Mouse (Mus musculus): ENCODE measurements around the gene Stub1. TPM values are rescaled to one million over a fixed set of nuclear protein-coding genes. Genes with fewer than 3 reads are reported as not detected.
A peak's percentile ranks its signal among the peaks of the same experiment; 100 is the strongest.

Gene Stub1
- polyA plus RNA-seq (2016; fragmentation: Nextera tagmentation; extraction: Ambion mirVana) = 343 and 404 TPM in 2 replicates

GRCm38 (mm10) chr17:25833291-25833663 is at the start of gene Stub1:
Gene Stub1 (minus strand): TSS chr17:25833404.
- Histone ChIP-seq H3K4me3 (peak within 1 kb of the TSS; percentile 86), H3K9me3 (no peaks in the 10 kb centered on the region), H3K4me1 (peaks cover 84% of the 10 kb centered on the region), H3K36me3 (peaks cover 48% of the 10 kb centered on the region), H3K27me3 (ENCODE audit: insufficient read depth, poor library complexity, severe bottlenecking) (no peaks in the 10 kb centered on the region), H3K27ac (peak within 1 kb of the TSS; percentile 98)
- under 1% methylated on average over 24 of the region's 24 CpGs for WGBS
- DNase-seq (ENCODE audit: low spot score) = peak; percentile 98

DNA sequence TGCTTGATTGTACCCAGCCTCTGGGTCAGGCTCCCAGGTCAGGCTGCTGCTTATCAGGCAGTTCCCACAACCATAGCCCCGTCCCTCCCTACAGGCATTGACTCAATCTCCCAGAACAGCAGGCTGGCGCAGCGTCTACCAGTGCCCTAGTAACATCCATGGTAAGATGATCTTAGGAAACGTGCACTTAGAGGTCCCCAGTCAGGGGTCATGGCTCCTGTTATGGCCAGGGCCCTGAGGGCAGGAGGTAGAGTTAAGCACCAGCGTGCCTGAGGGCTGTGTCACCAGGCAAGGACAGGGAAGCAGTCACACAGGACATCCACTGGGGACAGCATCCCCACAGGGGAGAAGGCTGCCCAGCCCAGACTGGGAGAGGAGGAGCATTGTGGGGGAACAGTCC is 49.1 kb upstream of the Stub1 start:
- no peak for DNase-seq (ENCODE audit: low spot score)
- Histone ChIP-seq H3K27me3 (ENCODE audit: insufficient read depth, poor library complexity, severe bottlenecking) (no peaks in the 10 kb centered on the region), H3K9me3 (no peaks in the 10 kb centered on the region), H3K4me3 (no peak overlapping the region), H3K27ac (peak overlapping the region; percentile 66; the same call in 1 of the 2 replicates), H3K36me3 (peaks cover 56% of the 10 kb centered on the region), H3K4me1 (peaks cover 58% of the 10 kb centered on the region)
- WGBS = 25% methylated on average over 5 of the region's 5 CpGs

GRCm38 (mm10) chr17:25881691-25882090 is 48.5 kb upstream of the Stub1 start:
- no peak for DNase-seq (ENCODE audit: low spot score)
- H3K36me3 ChIP-seq = peaks cover 56% of the 10 kb centered on the region
- no peak overlapping the region for H3K4me3 ChIP-seq

DNA sequence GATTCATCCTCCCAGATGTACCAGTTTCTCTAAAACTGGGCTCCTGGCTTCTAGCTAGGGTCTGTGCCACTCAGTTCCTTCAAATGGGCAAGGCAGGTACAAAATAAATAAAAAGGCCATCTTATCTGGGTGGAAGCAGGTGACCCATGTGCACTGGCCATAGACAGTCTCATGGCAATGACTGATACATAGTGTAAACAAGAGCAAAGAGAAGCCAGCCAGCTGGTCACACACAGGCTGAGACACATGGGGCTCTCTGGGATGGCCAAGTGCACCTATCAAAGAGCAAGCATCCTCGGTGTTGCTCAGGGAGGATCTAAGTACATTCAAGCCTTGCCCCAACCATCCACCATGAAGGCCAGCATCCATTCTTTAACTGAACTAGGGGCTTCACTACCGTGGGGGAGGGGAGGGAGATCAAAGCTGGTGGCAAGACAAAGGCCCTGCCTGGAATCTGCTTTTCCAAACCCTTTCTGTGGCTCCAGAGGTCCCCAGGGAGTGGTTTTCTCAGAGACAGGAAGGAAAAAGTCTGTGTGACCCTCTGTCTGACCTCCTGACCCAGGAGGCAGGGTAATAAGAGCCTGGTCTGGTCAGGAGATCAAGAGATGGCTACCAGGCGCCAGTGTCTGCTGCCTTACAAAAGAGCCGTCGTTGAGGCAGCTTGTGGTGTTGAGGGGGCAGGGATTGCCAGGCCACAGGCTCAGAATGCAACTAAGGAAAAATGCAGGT is 47.9 kb upstream of the Stub1 start:
- Histone ChIP-seq H3K27ac (peak overlapping the region; percentile 66), H3K27me3 (ENCODE audit: insufficient read depth, poor library complexity, severe bottlenecking) (no peaks in the 10 kb centered on the region), H3K9me3 (no peaks in the 10 kb centered on the region), H3K4me3 (no peak overlapping the region), H3K36me3 (peaks cover 56% of the 10 kb centered on the region), H3K4me1 (peaks cover 69% of the 10 kb centered on the region)
- no peak for DNase-seq (ENCODE audit: low spot score)
- 13% methylated on average over 5 of the region's 5 CpGs for WGBS

More at GRCm38 (mm10) chr17:25881691-25882090, 48.5 kb upstream of the Stub1 start:
- Histone ChIP-seq H3K27me3 (ENCODE audit: insufficient read depth, poor library complexity, severe bottlenecking) (no peaks in the 10 kb centered on the region), H3K27ac (peak overlapping the region; percentile 66), H3K4me1 (peaks cover 62% of the 10 kb centered on the region), H3K9me3 (no peaks in the 10 kb centered on the region)
- WGBS = 40% methylated on average over 4 of the region's 4 CpGs

GRCm38 (mm10) chr17:25880196-25880910 is 47.1 kb upstream of the Stub1 start, which contains the start of gene Wfikkn1:
Gene Wfikkn1 (minus strand): TSS chr17:25880858.
- 42% methylated on average over 5 of the region's 5 CpGs for whole genome bisulfite sequencing
- DNase-seq (ENCODE audit: low spot score) = no peak
- peaks cover 71% of the 10 kb centered on the region for H3K4me1 ChIP-seq
- H3K4me3 ChIP-seq = no peak within 1 kb of the TSS
- peak within 1 kb of the TSS; percentile 66 for H3K27ac ChIP-seq
- H3K9me3 ChIP-seq = no peaks in the 10 kb centered on the region
- H3K27me3 ChIP-seq (ENCODE audit: insufficient read depth, poor library complexity, severe bottlenecking) = no peaks in the 10 kb centered on the region
- H3K36me3 ChIP-seq = peaks cover 54% of the 10 kb centered on the region

DNA sequence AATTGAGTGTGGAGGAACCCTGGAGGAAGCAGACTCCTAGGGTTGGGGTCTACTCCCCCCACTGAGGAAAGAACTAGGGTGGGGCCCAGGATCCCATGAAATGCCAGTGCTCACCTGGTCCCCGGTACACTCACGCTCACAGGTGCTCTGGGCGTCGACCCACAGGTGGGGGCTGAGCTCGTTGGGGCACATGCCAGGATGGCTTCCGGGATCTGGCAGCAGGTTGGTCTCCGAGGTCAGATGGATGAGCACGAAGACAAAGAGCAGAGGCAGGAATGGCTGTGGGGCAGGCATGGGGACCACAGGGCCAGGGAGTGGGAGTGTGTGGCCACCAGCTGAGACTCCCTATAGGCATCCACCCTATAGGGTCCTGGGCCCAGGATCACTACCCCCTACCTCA is 46.5 kb upstream of the Stub1 start:
- H3K27me3 ChIP-seq (ENCODE audit: insufficient read depth, poor library complexity, severe bottlenecking) = no peaks in the 10 kb centered on the region
- 81% methylated on average over 8 of the region's 8 CpGs for WGBS
- no peak for DNase-seq (ENCODE audit: low spot score)
- peaks cover 71% of the 10 kb centered on the region for H3K4me1 ChIP-seq
- H3K27ac ChIP-seq = peak overlapping the region; percentile 66; the same call in 1 of the 2 replicates
- H3K9me3 ChIP-seq = no peaks in the 10 kb centered on the region
- no peak overlapping the region for H3K4me3 ChIP-seq
- peaks cover 48% of the 10 kb centered on the region for H3K36me3 ChIP-seq

DNA sequence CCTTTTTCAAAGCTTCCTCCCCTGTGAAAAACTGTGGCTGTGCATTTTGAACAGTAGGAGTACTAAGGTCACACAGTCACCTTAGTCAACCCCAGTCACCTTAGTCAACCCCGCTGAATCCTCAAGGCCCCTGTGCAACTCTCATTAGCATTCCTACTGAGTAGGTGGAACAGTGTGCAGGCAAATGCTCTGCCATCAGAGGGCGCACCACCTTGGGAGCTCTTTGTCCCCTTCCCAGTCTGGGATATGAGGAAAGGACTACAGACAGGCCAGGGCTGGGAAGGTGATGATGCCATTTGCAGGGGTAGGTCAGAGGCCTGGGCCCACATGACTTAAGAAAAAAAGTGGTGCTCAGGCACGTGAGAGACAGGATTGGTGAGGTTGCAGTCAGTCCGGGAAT is 46.1 kb upstream of the Stub1 start:
- H3K9me3 ChIP-seq = no peaks in the 10 kb centered on the region
- peaks cover 43% of the 10 kb centered on the region for H3K36me3 ChIP-seq
- no peak overlapping the region for H3K4me3 ChIP-seq
- no peaks in the 10 kb centered on the region for H3K27me3 ChIP-seq (ENCODE audit: insufficient read depth, poor library complexity, severe bottlenecking)
- peaks cover 74% of the 10 kb centered on the region for H3K4me1 ChIP-seq
- no peak overlapping the region for H3K27ac ChIP-seq
- 66% methylated on average over 4 of the region's 4 CpGs for WGBS
- no peak for DNase-seq (ENCODE audit: low spot score)

DNA sequence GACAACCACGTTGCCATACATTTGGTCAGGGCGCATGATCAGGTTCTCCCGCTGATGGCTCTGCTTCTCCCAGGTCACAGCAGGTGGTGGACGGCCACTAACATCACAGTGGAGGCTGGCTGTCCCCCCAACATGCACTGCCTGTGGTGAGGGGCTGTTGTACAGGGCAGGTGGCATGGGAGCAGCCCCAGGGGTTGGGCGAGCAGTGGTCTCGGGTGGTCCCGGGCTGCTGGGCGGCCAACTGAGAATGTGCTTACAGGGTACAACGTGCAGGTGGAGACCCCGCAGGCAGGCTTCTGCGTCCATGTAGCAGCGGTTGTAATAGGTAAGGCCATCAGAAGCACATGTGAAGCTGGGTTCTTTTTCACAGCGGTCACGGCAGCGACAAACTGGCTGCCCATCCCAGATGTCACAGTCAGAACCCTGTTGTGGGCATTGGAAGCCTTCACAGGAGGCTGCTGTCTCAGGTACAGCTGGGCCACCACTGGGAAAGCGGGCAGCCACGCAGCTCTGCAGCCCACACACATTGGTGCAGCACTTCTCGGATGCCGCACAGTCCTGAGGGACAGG is 45.5 kb upstream of the Stub1 start:
- 93% methylated on average over 19 of the region's 19 CpGs for WGBS
- Histone ChIP-seq H3K36me3 (peaks cover 37% of the 10 kb centered on the region), H3K9me3 (no peaks in the 10 kb centered on the region), H3K4me1 (peaks cover 77% of the 10 kb centered on the region), H3K4me3 (no peak overlapping the region), H3K27ac (no peak overlapping the region), H3K27me3 (ENCODE audit: insufficient read depth, poor library complexity, severe bottlenecking) (no peaks in the 10 kb centered on the region)
- DNase-seq (ENCODE audit: low spot score) = no peak

GRCm38 (mm10) chr17:25877741-25878610 is 44.8 kb upstream of the Stub1 start:
- H3K4me3 ChIP-seq = no peak overlapping the region
- DNase-seq (ENCODE audit: low spot score) = no peak
- peaks cover 70% of the 10 kb centered on the region for H3K4me1 ChIP-seq
- 91% methylated on average over 32 of the region's 32 CpGs for WGBS
- H3K27ac ChIP-seq = no peak overlapping the region
- H3K36me3 ChIP-seq = peaks cover 30% of the 10 kb centered on the region
- no peaks in the 10 kb centered on the region for H3K9me3 ChIP-seq
- no peaks in the 10 kb centered on the region for H3K27me3 ChIP-seq (ENCODE audit: insufficient read depth, poor library complexity, severe bottlenecking)

- no peak for DNase-seq (ENCODE audit: low spot score)
- no peak overlapping the region for H3K4me3 ChIP-seq
- no peak overlapping the region for H3K27ac ChIP-seq
- no peaks in the 10 kb centered on the region for H3K27me3 ChIP-seq (ENCODE audit: insufficient read depth, poor library complexity, severe bottlenecking)
- 90% methylated on average over 3 of the region's 3 CpGs for WGBS
- H3K9me3 ChIP-seq = no peaks in the 10 kb centered on the region
- peaks cover 21% of the 10 kb centered on the region for H3K36me3 ChIP-seq
- H3K4me1 ChIP-seq = peaks cover 62% of the 10 kb centered on the region
Measured at GRCm38 (mm10) chr17:25877025-25877424, 43.8 kb upstream of the Stub1 start.

GRCm38 (mm10) chr17:25876347-25876915 is 43.2 kb upstream of the Stub1 start:
- H3K27ac ChIP-seq = 0 out of 2 replicates have a peak overlapping the region, but pooled peaks have one; percentile 92
- peaks cover 56% of the 10 kb centered on the region for H3K4me1 ChIP-seq
- 71% methylated on average over 10 of the region's 10 CpGs for WGBS
- H3K36me3 ChIP-seq = peaks cover 21% of the 10 kb centered on the region
- DNase-seq (ENCODE audit: low spot score) = no peak
- peak overlapping the region; percentile 81 for H3K4me3 ChIP-seq
- H3K9me3 ChIP-seq = no peaks in the 10 kb centered on the region
- H3K27me3 ChIP-seq (ENCODE audit: insufficient read depth, poor library complexity, severe bottlenecking) = no peaks in the 10 kb centered on the region

All from heart, embryonic 10.5 days (tissue).